Mouse (Mus musculus) cerebellum, adult 9-10 months (tissue): ENCODE measurements around the gene Gm21860.
"Not testable (repeated sequence)": the region's sequence is repeated elsewhere in the genome, so short reads cannot be mapped to it uniquely, and the experiment has no call there.

Experiments
- DNase-seq: peaks from one replicate; pipeline ENCODE4 v3.0.0; 2022

Gene Gm21860

DNA sequence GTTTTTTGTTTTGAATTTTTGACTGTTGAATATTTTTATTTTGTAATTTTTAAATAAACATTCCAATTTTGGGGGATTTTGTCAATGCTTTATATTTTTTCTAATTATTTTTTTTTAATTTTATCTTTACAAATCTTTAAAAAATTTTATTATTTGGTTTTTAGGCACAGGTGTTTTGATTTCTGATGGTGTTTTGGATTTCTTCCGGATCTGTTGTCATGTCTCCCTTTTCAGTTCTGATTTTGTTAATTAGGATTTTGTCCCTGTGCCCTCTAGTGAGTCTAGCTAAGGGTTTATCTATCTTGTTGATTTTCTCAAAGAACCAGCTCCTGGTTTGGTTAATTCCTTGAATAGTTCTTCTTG lies 23.0 kb downstream of the Gm21860 start:
- not testable (repeated sequence) for DNase-seq

DNA sequence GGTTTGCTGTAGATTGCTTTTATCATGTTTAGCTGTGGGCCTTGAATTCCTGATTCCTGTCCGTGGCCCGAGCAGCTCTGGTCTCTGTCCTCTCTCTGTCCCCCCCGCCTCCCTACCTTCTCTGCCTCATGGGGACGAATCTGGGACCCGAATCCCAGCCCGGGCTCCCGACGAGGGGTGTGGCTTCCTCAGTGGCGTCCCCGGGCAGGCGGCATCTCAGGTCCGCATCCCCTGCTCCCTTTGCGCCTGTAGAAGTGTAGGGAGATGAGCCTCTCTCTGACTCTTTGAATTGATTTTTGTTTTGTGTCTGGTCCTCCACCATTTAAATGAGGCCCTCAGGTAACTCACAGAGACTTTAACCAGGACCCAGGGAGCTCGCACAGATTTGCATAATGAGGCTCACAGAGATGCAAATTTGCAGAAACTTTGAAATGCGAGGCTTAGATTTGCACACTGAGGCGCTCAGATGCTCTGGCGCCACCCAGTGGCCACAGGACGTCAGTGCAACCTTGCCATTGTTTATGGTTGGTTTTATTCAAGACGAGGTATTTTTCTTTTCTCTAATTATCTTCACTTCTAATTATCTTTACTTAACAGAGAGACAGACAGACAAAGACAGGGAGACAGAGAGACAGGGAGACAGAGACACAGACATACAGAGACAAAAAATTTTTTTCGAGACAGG lies 23.6 kb downstream of the Gm21860 start:
- DNase-seq, result not testable (repeated sequence)

DNA sequence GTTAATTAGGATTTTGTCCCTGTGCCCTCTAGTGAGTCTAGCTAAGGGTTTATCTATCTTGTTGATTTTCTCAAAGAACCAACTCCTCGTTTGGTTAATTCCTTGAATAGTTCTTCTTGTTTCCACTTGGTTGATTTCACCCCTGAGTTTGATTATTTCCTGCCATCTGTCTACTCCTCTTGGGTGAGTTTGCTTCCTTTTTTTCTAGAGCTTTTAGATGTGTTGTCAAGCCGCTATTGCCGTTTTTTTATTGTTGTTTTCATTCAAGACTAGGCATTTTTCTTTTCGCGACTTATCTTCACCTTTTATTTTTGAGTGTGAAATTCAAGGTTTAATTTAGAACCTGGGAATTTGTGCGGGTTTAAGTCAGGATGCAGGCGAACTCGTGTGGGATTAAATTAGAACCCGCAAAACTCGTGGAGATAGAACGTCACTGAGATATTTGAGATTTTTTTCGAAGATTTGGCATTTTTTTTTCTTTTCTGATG lies 24.8 kb downstream of the Gm21860 start:
- DNase-seq, result not testable (repeated sequence)

DNA sequence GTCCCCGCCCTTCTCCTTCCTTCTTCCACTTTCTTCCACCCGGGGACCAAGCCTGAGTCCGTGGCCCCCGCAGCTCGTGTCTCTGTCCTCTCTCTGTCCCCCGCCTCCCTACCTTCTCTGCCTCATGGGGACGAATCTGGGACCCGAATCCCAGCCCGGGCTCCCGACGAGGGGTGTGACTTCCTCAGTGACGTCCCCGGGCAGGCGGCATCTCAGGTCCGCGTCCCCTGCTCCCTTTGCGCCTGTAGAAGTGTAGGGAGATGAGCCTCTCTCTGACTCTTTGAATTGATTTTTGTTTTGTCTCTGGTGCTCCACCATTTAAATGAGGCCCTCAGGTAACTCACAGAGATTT lies 25.7 kb downstream of the Gm21860 start:
- DNase-seq, result not testable (repeated sequence)

DNA sequence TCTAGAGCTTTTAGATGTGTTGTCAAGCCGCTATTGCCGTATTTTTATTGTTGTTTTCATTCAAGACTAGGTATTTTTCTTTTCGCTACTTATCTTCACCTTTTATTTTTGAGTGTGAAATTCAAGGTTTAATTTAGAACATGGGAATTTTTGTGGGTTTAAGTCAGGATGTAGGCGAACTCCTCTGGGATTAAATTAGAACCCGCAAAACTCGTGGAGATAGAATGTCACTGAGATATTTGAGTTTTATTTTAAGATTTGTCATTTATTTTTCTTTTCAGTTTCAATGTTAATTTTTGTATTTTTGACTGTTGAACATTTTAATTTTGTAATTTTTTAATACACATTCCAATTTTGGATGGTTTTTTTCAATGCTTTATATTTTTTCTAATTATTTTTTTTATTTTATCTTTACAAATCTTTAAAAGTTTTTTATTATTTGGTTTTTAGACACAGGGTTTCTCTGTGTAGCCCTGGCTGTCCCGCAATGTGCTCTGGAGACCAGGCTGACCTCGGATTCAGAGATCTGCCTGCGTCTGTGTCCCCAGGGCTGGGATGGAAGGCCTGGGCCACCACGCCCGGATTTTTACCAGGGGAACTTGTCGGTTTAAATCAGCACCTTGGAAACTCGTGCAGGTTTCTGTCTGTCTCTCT lies 26.2 kb downstream of the Gm21860 start:
- DNase-seq, result not testable (repeated sequence)

DNA sequence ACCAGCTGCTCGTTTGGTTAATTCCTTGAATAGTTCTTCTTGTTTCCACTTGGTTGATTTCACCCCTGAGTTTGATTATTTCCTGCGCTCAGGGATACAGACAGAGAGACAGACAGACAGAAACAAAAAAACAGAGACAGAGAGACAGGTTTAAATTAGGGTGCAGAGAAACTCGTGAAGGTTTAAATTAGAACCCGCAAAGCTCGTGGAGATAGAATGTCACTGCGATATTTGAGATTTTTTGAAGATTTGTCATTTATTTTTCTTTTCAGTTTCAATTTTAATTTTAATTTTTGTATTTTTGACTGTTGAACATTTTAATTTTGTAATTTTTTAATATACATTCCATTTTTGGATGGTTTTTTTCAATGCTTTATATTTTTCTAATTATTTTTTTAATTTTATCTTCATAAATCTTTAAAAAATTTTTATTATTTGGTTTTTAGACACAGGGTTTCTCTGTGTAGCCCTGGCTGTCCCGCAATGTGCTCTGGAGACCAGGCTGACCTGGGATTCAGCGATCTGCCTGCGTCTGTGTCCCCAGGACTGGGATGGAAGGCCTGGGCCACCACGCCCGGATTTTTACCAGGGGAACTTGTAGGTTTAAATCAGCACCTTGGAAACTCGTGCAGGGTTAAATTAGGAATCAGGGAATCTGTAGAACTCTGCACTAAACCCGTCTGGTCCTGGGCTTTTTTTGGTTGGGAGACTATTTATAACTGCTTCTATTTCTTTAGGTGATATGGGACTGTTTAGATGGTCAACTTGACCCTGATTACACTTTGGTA lies 27.3 kb downstream of the Gm21860 start:
- DNase-seq, result not testable (repeated sequence)

DNA sequence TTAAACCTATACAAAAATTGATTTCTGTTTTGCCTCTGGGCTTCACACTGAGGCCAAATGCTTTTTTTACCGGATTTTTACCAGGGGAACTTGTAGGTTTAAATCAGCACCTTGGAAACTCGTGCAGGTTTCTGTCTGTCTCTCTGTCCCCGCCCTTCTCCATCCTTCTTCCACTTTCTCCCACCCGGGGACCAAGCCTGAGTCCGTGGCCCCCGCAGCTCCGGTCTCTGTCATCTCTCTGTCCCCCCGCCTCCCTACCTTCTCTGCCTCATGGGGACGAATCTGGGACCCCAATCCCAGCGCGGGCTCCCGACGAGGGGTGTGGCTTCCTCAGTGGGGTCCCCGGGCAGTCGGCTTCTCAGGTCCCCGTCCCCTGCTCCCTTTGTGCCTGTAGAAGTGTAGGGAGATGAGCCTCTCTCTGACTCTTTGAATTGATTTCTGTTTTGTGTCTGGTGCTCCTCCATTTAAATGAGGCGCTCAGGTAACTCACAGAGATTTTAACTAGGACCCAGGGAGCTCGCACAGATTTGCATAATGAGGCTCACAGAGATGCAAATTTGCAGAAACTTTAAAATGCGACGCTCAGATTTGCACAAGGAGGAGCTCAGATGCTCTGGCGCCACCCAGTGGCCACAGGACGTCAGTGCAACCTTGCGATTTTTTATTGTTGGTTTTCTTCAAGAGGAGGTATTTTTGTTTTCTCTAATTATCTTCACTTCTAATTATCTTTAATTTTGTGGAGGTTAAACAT lies 28.7 kb downstream of the Gm21860 start:
- DNase-seq, result not testable (repeated sequence)

DNA sequence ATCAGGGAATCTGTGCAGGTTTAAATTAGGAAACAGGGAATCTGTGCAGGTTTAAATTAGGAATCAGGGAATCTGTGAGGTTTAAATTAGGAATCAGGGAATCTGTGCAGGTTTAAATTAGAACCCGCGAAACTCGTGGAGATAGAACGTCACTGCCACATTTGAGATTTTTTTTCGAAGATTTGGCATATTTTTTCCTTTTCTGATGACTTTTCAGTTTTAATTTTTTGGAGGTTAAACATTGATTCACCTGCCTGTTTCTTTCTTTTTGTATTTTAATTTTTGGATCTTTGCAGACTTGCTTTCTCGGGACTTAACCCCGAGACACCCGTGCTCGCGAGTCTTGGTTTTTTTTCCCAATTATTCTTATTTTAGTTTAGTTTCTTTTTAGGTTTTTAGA lies 29.5 kb downstream of the Gm21860 start:
- DNase-seq, result not testable (repeated sequence)

DNA sequence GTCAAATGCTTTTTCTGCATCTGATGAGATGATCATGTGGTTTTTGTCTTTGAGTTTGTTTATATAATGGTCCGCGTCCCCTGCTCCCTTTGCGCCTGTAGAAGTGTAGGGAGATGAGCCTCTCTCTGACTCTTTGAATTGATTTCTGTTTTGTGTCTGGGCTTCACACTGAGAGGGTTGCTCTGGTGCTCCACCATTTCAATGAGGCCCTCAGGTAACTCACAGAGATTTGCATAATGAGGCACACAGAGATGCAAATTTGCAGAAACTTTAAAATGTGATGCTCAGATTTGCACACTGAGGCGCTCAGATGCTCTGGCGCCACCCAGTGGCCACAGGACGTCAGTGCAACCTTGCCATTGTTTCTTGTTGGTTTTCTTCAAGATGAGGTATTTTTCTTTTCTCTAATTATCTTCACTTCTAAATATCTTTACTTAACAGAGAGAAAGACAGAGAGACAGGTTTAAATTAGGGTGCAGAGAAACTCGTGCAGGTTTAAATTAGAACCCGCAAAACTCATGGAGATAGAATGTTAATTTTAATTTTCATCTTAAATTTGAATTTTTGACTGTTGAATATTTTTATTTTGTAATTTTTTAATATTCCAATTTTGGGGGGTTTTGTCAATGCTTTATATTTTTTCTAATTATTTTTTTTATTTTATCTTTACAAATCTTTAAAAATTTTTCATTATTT lies 30.5 kb downstream of the Gm21860 start:
- DNase-seq, result not testable (repeated sequence)

DNA sequence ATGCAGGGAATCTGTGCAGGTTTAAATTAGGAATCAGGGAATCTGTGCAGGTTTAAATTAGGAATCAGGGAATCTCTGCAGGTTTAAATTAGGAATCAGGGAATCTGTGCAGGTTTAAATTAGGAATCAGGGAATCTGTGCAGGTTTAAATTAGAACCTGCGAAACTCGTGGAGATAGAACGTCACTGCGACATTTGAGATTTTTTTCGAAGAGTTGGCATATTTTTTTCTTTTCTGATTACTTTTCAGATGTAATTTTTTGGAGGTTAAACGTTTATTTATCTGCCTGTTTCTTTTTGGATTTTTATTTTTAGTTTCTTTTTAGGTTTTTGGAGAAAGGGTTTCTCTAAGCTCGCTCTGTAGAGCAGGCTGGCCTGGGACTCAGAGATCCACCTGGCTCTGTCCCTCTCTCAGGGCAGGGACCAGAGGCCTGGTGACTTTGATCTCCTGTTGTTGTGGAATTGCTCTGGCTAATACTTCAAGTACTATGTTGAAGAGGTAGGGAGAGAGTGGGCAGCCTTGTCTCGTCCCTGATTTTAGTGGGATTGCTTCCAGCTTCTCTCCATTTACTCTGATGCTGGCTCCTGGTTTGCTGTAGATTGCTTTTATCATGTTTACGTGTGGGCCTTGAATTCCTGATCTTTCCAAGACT lies 31.2 kb downstream of the Gm21860 start:
- peak; percentile 43 for DNase-seq

DNA sequence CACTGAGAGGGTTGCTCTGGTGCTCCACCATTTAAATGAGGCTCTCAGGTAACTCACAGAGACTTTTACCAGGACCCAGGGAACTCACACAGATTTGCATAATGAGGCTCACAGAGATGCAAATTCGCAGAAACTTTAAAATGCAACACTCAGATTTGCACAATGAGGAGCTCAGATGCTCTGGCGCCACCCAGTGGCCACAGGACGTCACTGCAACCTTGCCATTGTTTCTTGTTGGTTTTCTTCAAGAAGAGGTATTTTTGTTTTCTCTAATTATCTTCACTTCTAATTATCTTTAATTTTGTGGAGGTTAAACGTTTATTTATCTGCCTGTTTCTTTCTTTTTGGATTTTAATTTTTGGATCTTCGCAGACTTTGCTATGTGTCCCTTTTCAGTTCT lies 34.1 kb downstream of the Gm21860 start:
- not testable (repeated sequence) for DNase-seq

DNA sequence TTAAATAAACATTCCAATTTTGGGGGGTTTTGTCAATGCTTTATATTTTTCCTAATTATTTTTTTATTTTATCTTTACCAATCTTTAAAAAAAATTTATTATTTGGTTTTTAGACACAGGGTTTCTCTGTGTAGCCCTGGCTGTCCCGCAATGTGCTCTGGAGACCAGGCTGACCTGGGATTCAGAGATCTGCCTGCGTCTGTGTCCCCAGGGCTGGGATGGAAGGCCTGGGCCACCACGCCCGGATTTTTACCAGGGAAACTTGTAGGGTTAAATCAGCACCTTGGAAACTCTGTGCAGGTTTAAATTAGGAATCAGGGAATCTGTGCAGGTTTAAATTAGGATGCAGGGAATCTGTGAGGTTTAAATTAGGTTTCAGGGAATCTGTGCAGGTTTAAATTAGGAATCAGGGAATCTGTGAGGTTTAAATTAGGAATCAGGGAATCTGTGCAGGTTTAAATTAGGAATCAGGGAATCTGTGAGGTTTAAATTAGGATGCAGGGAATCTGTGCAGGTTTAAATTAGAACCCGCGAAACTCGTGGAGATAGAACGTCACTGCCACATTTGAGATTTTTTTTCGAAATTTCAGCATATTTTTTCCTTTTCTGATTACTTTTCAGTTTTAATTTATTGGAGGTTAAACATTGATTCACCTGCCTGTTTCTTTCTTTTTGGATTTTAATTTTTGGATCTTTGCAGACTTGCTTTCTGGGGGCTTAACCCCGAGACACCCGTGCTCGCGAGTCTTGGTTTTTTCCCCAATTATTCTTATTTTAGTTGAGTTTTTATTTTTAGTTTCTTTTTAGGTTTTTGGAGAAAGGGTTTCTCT lies 35.0 kb downstream of the Gm21860 start:
- not testable (repeated sequence) for DNase-seq

DNA sequence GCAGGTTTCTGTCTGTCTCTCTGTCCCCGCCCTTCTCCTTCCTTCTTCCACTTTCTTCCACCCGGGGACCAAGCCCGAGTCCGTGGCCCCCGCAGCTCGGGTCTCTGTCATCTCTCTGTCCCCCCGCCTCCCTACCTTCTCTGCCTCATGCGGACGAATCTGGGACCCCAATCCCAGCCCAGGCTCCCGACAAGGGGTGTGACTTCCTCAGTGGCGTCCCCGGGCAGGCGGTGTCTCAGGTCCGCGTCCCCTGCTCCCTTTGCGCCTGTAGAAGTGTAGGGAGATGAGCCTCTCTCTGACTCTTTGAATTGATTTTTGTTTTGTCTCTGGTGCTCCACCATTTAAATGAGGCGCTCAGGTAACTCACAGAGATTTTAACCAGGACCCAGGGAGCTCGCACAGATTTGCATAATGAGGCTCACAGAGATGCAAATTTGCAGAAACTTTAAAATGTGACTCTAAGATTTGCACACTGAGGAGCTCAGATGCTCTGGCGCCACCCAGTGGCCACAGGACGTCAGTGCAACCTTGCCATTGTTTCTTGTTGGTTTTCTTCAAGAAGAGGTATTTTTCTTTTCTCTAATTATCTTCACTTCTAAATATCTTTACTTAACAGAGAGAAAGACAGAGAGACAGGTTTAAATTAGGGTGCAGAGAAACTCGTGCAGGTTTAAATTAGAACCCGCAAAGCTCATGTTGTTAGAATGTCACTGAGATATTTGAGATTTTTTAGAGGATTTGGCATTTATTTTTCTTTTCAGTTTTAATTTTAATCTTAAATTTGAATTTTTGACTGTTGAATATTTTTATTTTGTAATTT lies 35.8 kb downstream of the Gm21860 start:
- DNase-seq, result peak; percentile 59

DNA sequence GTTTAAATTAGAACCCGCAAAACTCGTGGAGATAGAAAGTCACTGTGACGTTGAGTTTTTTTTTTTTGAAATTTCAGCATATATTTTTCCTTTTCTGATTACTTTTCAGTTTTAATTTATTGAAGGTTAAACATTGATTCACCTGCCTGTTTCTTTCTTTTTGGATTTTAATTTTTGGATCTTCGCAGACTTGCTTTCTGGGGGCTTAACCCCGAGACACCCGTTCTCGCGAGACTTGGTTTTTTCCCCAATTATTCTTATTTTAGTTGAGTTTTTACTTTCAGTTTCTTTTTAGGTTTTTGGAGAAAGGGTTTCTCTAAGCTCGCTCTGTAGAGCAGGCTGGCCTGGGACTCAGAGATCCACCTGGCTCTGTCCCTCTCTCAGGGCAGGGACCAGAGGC lies 36.6 kb downstream of the Gm21860 start:
- not testable (repeated sequence) for DNase-seq

DNA sequence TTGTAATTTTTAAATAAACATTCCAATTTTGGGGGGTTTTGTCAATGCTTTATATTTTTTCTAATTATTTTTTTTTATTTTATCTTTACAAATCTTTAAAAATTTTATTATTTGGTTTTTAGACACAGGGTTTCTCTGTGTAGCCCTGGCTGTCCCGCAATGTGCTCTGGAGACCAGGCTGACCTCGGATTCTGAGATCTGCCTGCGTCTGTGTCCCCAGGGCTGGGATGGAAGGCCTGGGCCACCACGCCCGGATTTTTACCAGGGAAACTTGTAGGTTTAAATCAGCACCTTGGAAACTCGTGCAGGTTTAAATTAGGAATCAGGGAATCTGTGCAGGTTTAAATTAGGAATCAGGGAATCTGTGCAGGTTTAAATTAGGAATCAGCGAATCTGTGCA lies 37.1 kb downstream of the Gm21860 start:
- DNase-seq, result not testable (repeated sequence)
